Mouse (Mus musculus) mesoderm, embryonic 11.5 days (tissue): Measurements from ENCODE around the gene Clps.
"Not testable (repeated sequence)": the region's sequence is repeated elsewhere in the genome, so short reads cannot be mapped to it uniquely, and the experiment has no call there.

Source experiments
- DNase-seq: peaks from one replicate; pipeline ENCODE4 v3.0.0-alpha.2; 2012; ENCODE audit warnings: low read depth, low spot score

The Clps gene

GRCm38 (mm10) chr17:28560598-28560997, at the start of gene Clps:
Clps (minus strand) TSS chr17:28560766.
- no peak for DNase-seq

- no peak for DNase-seq
These were observed 49.0 kb upstream of the Clps start for GRCm38 (mm10) chr17:28609543-28609942.

GRCm38 (mm10) chr17:28601557-28602250, 41.1 kb upstream of the Clps start:
- DNase-seq, result no peak

GRCm38 (mm10) chr17:28600780-28601179, 40.2 kb upstream of the Clps start:
- no peak for DNase-seq

GRCm38 (mm10) chr17:28593965-28594364, 33.4 kb upstream of the Clps start:
- DNase-seq, result no peak

GRCm38 (mm10) chr17:28592998-28593397, 32.4 kb upstream of the Clps start:
- peak; percentile 84 for DNase-seq

- DNase-seq, result no peak
These were observed 30.9 kb upstream of the Clps start for GRCm38 (mm10) chr17:28591476-28591875.

- DNase-seq, result no peak
These were observed 30.0 kb upstream of the Clps start for GRCm38 (mm10) chr17:28590596-28590995.

- no peak for DNase-seq
These were observed 28.0 kb upstream of the Clps start for GRCm38 (mm10) chr17:28588591-28588990.

GRCm38 (mm10) chr17:28586509-28586908, 25.9 kb upstream of the Clps start:
- no peak for DNase-seq

- no peak for DNase-seq
These were observed 20.5 kb upstream of the Clps start for GRCm38 (mm10) chr17:28581056-28581455.

GRCm38 (mm10) chr17:28580396-28580795, 19.8 kb upstream of the Clps start:
- peak; percentile 89 for DNase-seq

- peak; percentile 85 for DNase-seq
These were observed 14.9 kb upstream of the Clps start, which contains the start of gene Lhfpl5 for GRCm38 (mm10) chr17:28575244-28576125. Lhfpl5 (plus strand) TSS chr17:28575641.

GRCm38 (mm10) chr17:28572941-28573340, 12.4 kb upstream of the Clps start:
- DNase-seq, result no peak

GRCm38 (mm10) chr17:28572521-28572920, 12.0 kb upstream of the Clps start:
- DNase-seq, result no peak

- DNase-seq, result no peak
These were observed 11.3 kb upstream of the Clps start for GRCm38 (mm10) chr17:28571868-28572267.

- DNase-seq, result no peak
These were observed 7.0 kb upstream of the Clps start for GRCm38 (mm10) chr17:28567541-28567940.

GRCm38 (mm10) chr17:28565181-28565580, 4.6 kb upstream of the Clps start:
- no peak for DNase-seq

GRCm38 (mm10) chr17:28561613-28562012, 1.0 kb upstream of the Clps start:
- no peak for DNase-seq

- DNase-seq, result no peak
These were observed 2.8 kb downstream of the Clps start for GRCm38 (mm10) chr17:28557772-28558171.

GRCm38 (mm10) chr17:28556635-28557396, 3.8 kb downstream of the Clps start:
- DNase-seq, result no peak

GRCm38 (mm10) chr17:28554021-28554420, 6.5 kb downstream of the Clps start:
- DNase-seq, result not testable (repeated sequence)
